Mouse (Mus musculus) lung, postnatal 0 days (tissue): Measurements from ENCODE around the gene Nyap2. TPM values are rescaled to one million over a fixed set of nuclear protein-coding genes. Genes with fewer than 3 reads are reported as not detected.

Experiments
- ATAC-seq: fragments of 200-750 bp; cut with Nextera tagmentation; 2 replicates; pipeline ENCODE4 v1.8.0; 2017; ENCODE audit warnings: moderate library complexity
- DNase-seq: peaks from one replicate; pipeline ENCODE4 v3.0.0-alpha.2; 2016; ENCODE audit warnings: low spot score
- H3K27ac ChIP-seq: fragments of 300-500 bp; sonication (generic); 2 replicates; pipeline ENCODE4 v1.5.1; 2014; ENCODE audit warnings: antibody characterized with exemption, mild to moderate bottlenecking, low read length, mixed read lengths
- H3K27me3 ChIP-seq: fragments of 300-500 bp; sonication (generic); replicated peaks from 2 replicates; pipeline ENCODE4 v1.6.1; 2014; ENCODE audit warnings: low read length, mixed read lengths; ENCODE audit not compliant: insufficient read depth
- H3K36me3 ChIP-seq: fragments of 300-500 bp; sonication (generic); 2 replicates; pipeline ENCODE4 v1.6.1; 2014; ENCODE audit warnings: low read length, mixed read lengths; ENCODE audit not compliant: insufficient read depth
- H3K4me1 ChIP-seq: fragments of 300-500 bp; sonication (generic); 2 replicates; pipeline ENCODE4 v1.6.1; 2014; ENCODE audit warnings: antibody characterized with exemption, low read depth, low read length, mixed read lengths; ENCODE audit not compliant: insufficient read depth
- H3K4me2 ChIP-seq: fragments of 300-500 bp; sonication (generic); replicated peaks from 2 replicates; pipeline ENCODE4 v1.6.1; 2014; ENCODE audit warnings: low read depth, mild to moderate bottlenecking, low read length, moderate library complexity, mixed read lengths
- H3K4me3 ChIP-seq: fragments of 300-500 bp; sonication (generic); 2 replicates; pipeline ENCODE4 v1.5.1; 2014; ENCODE audit warnings: low read depth, low read length
- H3K9ac ChIP-seq: fragments of 300-500 bp; sonication (generic); replicated peaks from 2 replicates; pipeline ENCODE4 v1.6.1; 2014; ENCODE audit warnings: low read depth, mild to moderate bottlenecking
- H3K9me3 ChIP-seq: fragments of 300-500 bp; sonication (generic); 2 replicates; pipeline ENCODE4 v1.6.1; 2016; ENCODE audit warnings: low read length, mixed read lengths
- CTCF ChIP-seq: IDR thresholded peaks from 2 replicates; pipeline ENCODE4 v1.5.1; 2016; ENCODE audit warnings: antibody characterized with exemption, mild to moderate bottlenecking
- EP300 ChIP-seq: IDR thresholded peaks from 2 replicates; pipeline ENCODE4 v1.6.1; 2016; ENCODE audit warnings: antibody characterized with exemption, mild to moderate bottlenecking, control low read depth
- WGBS: fragments of 180-500 bp; shearing (Covaris S2); extraction: QIAGEN DNeasy Blood & Tissue Kit; methylation state at CpG from one replicate; pipeline ENCODE4 v1.1.7; 2014; 5-methylcytosine and 5-hydroxymethylcytosine counted together
- polyA plus RNA-seq: library from polyadenylated mRNA; unstranded; fragments of >200 nt; fragmentation: Nextera tagmentation; extraction: Ambion mirVana; gene quantifications from 2 replicates; pipeline ENCODE4 v1.2.1, GENCODE M21; 2015

The Nyap2 gene
- polyA plus RNA-seq, 1 experiment from 2014 or later, result not detected

GRCm38 (mm10) chr1:81300735-81301134 is 224.0 kb downstream of the Nyap2 start:
- H3K4me1 ChIP-seq, result no peaks in the 10 kb centered on the region
- no peaks in the 10 kb centered on the region for H3K36me3 ChIP-seq
- H3K9ac ChIP-seq, result no peak overlapping the region
- no peak overlapping the region for H3K4me3 ChIP-seq
- 54% methylated on average over 4 of the region's 4 CpGs for WGBS
- no peak for ATAC-seq
- TF ChIP-seq CTCF (peak; percentile 42), EP300 (no peak)
- no peaks in the 10 kb centered on the region for H3K9me3 ChIP-seq
- no peak overlapping the region for H3K4me2 ChIP-seq
- peak; percentile 13 for DNase-seq
- H3K27ac ChIP-seq, result no peak overlapping the region
- no peaks in the 10 kb centered on the region for H3K27me3 ChIP-seq

- H3K9me3 ChIP-seq, result no peaks in the 10 kb centered on the region
- no peak for ATAC-seq
- H3K4me3 ChIP-seq, result no peak overlapping the region
- DNase-seq, result peak; percentile 28
- TF ChIP-seq CTCF (peak; percentile 60), EP300 (no peak)
- no peak overlapping the region for H3K27ac ChIP-seq
- H3K4me2 ChIP-seq, result no peak overlapping the region
- 3% methylated on average over 2 of the region's 2 CpGs for WGBS
- no peaks in the 10 kb centered on the region for H3K4me1 ChIP-seq
- H3K36me3 ChIP-seq, result no peaks in the 10 kb centered on the region
- no peak overlapping the region for H3K9ac ChIP-seq
- H3K27me3 ChIP-seq, result no peaks in the 10 kb centered on the region
Observed at GRCm38 (mm10) chr1:81301661-81302060, 224.9 kb downstream of the Nyap2 start.

GRCm38 (mm10) chr1:81303389-81303788 is 226.6 kb downstream of the Nyap2 start:
- no peak overlapping the region for H3K4me2 ChIP-seq
- H3K9me3 ChIP-seq, result no peaks in the 10 kb centered on the region
- no peak overlapping the region for H3K4me3 ChIP-seq
- no peak overlapping the region for H3K9ac ChIP-seq
- H3K4me1 ChIP-seq, result no peaks in the 10 kb centered on the region
- TF ChIP-seq CTCF, result peak; percentile 34
- TF ChIP-seq EP300, result no peak
- H3K27me3 ChIP-seq, result no peaks in the 10 kb centered on the region
- no peak for DNase-seq
- no peak for ATAC-seq
- 44% methylated on average over 3 of the region's 3 CpGs for WGBS
- no peak overlapping the region for H3K27ac ChIP-seq
- no peaks in the 10 kb centered on the region for H3K36me3 ChIP-seq

DNA sequence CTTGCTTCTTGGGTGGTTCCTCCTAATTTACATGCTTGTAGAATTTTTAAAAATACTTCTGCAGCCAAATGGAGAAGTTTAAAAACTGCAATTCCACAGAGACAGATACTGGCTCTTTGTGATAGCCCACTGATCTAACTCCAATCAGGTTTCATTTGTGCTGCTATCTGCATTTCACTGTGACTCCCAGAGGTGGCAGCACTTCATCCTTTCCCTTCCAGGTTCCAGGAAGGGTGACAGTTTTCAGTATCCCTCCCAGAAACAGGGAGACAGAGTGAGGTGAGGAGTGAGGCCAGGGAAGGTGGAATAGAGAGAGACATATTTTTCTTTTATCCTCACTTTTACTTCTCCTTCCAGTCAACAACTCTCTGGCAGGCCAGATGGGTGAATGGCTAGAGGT is 230.7 kb downstream of the Nyap2 start:
- no peaks in the 10 kb centered on the region for H3K36me3 ChIP-seq
- ATAC-seq (no peak), DNase-seq (no peak)
- no peaks in the 10 kb centered on the region for H3K4me1 ChIP-seq
- no peaks in the 10 kb centered on the region for H3K9me3 ChIP-seq
- no peak overlapping the region for H3K9ac ChIP-seq
- no peak overlapping the region for H3K4me2 ChIP-seq
- no peak for TF ChIP-seq EP300
- TF ChIP-seq CTCF, result peak; percentile 55
- no peak overlapping the region for H3K27ac ChIP-seq
- no peaks in the 10 kb centered on the region for H3K27me3 ChIP-seq
- H3K4me3 ChIP-seq, result no peak overlapping the region

DNA sequence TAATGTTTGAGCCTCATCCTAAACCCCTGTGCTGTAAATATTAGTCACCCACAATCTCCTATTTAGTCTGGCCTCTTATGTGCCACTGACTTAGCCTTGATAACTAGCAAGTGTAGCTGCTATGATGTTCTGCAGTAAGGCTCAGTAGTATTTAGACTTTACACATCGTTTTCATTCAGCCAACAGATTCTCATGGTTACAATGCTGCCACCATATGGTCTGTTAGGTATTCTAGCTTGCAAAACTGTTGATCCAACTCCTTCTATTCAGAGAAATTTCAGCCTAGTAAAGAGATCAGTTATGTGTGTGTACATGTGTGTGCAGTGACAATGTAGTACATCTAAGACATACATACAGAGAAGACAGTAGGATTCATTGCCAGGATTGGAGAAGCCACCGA is 231.2 kb downstream of the Nyap2 start:
- Histone ChIP-seq H3K9me3 (no peaks in the 10 kb centered on the region), H3K9ac (no peak overlapping the region), H3K4me1 (no peaks in the 10 kb centered on the region), H3K27ac (no peak overlapping the region), H3K27me3 (no peaks in the 10 kb centered on the region), H3K36me3 (no peaks in the 10 kb centered on the region), H3K4me2 (no peak overlapping the region), H3K4me3 (no peak overlapping the region)
- WGBS, result 52% methylated on average over 2 of the region's 2 CpGs
- ATAC-seq (no peak), DNase-seq (no peak)
- TF ChIP-seq EP300 (no peak), CTCF (no peak)

DNA sequence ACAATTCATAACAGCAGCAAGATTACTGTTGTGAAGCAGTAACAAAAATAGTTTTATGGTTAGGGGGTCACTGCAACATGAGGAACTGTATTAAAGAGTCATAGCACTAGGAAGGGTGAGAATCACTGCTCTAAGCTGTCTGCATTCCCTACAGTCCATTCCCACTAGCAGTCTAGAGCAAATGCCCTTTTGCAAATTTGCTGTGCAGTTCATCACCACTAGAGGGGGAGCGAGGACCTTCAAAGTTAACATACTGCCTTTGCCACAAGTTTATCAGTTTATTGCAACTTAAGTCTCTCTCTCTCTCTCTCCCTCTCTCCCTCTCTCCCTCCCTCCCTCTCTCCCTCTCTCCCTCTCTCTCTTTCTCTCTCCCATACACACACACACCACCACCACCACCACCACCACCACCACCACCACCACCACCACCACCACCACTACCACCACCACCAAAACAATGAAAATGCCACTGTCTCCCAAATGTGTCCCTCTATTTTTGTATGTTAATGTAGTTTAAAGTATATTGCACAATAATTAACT is 233.4 kb downstream of the Nyap2 start:
- no peaks in the 10 kb centered on the region for H3K36me3 ChIP-seq
- no peak overlapping the region for H3K4me2 ChIP-seq
- no peaks in the 10 kb centered on the region for H3K9me3 ChIP-seq
- DNase-seq (peak; percentile 70), ATAC-seq (no peak)
- no peaks in the 10 kb centered on the region for H3K27me3 ChIP-seq
- no peaks in the 10 kb centered on the region for H3K4me1 ChIP-seq
- H3K27ac ChIP-seq, result no peak overlapping the region
- TF ChIP-seq EP300 (no peak), CTCF (peak; percentile 85)
- no peak overlapping the region for H3K4me3 ChIP-seq
- WGBS, result 0% methylated on average over 1 of the region's 1 CpGs
- H3K9ac ChIP-seq, result no peak overlapping the region

DNA sequence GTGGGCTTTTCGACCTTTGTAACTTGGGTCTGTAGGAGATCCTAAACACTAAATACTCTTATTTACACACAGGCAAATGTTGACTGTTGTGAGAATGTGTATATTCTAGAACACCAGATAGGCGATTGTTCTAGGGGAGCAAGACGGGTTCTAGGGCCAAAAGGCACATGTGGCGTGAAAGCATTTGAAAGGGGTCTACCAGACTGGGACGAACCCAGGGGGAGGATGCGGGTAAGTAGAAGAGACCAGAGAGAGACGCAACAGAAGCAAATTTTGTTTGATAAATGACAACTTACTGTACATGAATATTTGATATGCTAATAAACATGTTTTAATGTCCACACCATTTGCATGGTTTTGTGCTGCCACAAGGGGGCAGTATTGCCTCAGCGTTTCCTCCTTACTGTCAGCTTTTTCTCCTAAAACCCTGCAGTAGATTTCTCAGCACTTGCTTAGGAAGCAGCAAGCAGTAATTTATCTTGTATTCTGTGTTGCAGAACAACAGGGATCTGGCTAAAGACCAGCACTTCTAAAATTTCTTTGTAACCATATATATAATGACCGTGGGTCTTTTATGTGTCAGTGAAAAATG is 239.7 kb downstream of the Nyap2 start:
- Histone ChIP-seq H3K27ac (no peak overlapping the region), H3K36me3 (no peaks in the 10 kb centered on the region), H3K4me3 (no peak overlapping the region), H3K9me3 (no peaks in the 10 kb centered on the region), H3K9ac (no peak overlapping the region), H3K4me1 (no peaks in the 10 kb centered on the region), H3K27me3 (no peaks in the 10 kb centered on the region), H3K4me2 (no peak overlapping the region)
- DNase-seq (peak; percentile 89), ATAC-seq (no peak)
- peak; percentile 94 for TF ChIP-seq CTCF
- no peak for TF ChIP-seq EP300
- 46% methylated on average over 9 of the region's 9 CpGs for WGBS
